Mouse (Mus musculus): ENCODE measurements around the gene Nkain4. TPM values are rescaled to one million over a fixed set of nuclear protein-coding genes. Genes with fewer than 3 reads are reported as not detected.

Gene Nkain4
- polyA plus RNA-seq, 1 experiment from 2014 or later = 109 TPM

- no peak for ATAC-seq (ENCODE audit: borderline replicate concordance, extremely low read depth, low FRiP score, low TSS enrichment)
- no peak overlapping the region for H3K9ac ChIP-seq
- no peaks in the 10 kb centered on the region for H3K27me3 ChIP-seq
- H3K36me3 ChIP-seq = peaks cover 12% of the 10 kb centered on the region; the same call in 1 of the 2 replicates
- no peaks in the 10 kb centered on the region for H3K9me3 ChIP-seq
- H3K4me2 ChIP-seq = no peak overlapping the region
- H3K27ac ChIP-seq = no peak overlapping the region
- no peaks in the 10 kb centered on the region for H3K4me1 ChIP-seq
- no peak overlapping the region for H3K4me3 ChIP-seq
Observed at GRCm38 (mm10) chr2:180940187-180940586, 14.3 kb downstream of the Nkain4 start.

GRCm38 (mm10) chr2:180932418-180932817, 22.1 kb downstream of the Nkain4 start:
- WGBS = 81% methylated on average over 1 of the region's 1 CpGs
- H3K4me3 ChIP-seq = no peak overlapping the region
- H3K9me3 ChIP-seq = no peaks in the 10 kb centered on the region
- ATAC-seq (ENCODE audit: borderline replicate concordance, extremely low read depth, low FRiP score, low TSS enrichment) = 0 out of 2 replicates have a peak, but pooled peaks have one; percentile 15
- no peak overlapping the region for H3K27ac ChIP-seq
- no peaks in the 10 kb centered on the region for H3K4me1 ChIP-seq
- no peaks in the 10 kb centered on the region for H3K27me3 ChIP-seq
- H3K9ac ChIP-seq = no peak overlapping the region
- H3K4me2 ChIP-seq = no peak overlapping the region
- H3K36me3 ChIP-seq = peaks cover 2% of the 10 kb centered on the region; the same call in 1 of the 2 replicates

GRCm38 (mm10) chr2:180928723-180929122, 25.8 kb downstream of the Nkain4 start, which contains the start of gene Birc7:
Gene Birc7, plus strand, starts transcription at chr2:180929023.
- WGBS = 46% methylated on average over 4 of the region's 4 CpGs
- Histone ChIP-seq H3K4me1 (no peaks in the 10 kb centered on the region), H3K4me3 (no peak within 1 kb of the TSS), H3K9ac (no peak within 1 kb of the TSS), H3K9me3 (no peaks in the 10 kb centered on the region), H3K4me2 (no peak within 1 kb of the TSS), H3K36me3 (no peaks in the 10 kb centered on the region; the same call in 1 of the 2 replicates), H3K27ac (no peak within 1 kb of the TSS), H3K27me3 (no peaks in the 10 kb centered on the region)
- no peak for ATAC-seq (ENCODE audit: borderline replicate concordance, extremely low read depth, low FRiP score, low TSS enrichment)

DNA sequence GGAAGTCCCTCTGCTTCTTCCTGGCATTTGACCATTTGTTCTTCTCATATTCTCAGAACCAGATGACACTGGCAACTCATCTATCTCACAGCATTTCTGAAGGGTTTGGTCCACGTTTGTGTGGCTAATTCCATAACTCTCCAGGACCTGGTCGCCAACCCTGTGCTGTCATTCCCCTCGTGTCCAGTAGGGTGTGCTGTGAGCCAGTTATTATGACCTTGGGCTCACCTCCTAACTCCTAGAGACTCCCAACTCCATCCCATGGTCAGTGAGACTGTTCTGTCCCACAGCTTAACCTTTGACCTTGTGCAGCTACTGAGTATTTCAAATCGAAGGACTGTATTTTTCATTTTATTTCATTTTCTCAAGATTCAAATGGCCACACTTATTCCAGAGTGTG, 29.3 kb downstream of the Nkain4 start:
- Histone ChIP-seq H3K27ac (no peak overlapping the region), H3K4me1 (peaks cover 4% of the 10 kb centered on the region; the same call in 1 of the 2 replicates), H3K9ac (no peak overlapping the region), H3K4me2 (no peak overlapping the region), H3K9me3 (no peaks in the 10 kb centered on the region), H3K4me3 (no peak overlapping the region), H3K27me3 (no peaks in the 10 kb centered on the region), H3K36me3 (no peaks in the 10 kb centered on the region)
- ATAC-seq (ENCODE audit: borderline replicate concordance, extremely low read depth, low FRiP score, low TSS enrichment) = no peak
- 3% methylated on average over 4 of the region's 4 CpGs for WGBS

GRCm38 (mm10) chr2:180922739-180923138, 31.8 kb downstream of the Nkain4 start:
- Histone ChIP-seq H3K27ac (no peak overlapping the region), H3K9me3 (no peaks in the 10 kb centered on the region), H3K4me3 (no peak overlapping the region), H3K4me2 (no peak overlapping the region), H3K9ac (no peak overlapping the region), H3K4me1 (peaks cover 11% of the 10 kb centered on the region), H3K27me3 (no peaks in the 10 kb centered on the region), H3K36me3 (peaks cover 9% of the 10 kb centered on the region; the same call in 1 of the 2 replicates)
- WGBS = 84% methylated on average over 6 of the region's 6 CpGs
- ATAC-seq (ENCODE audit: borderline replicate concordance, extremely low read depth, low FRiP score, low TSS enrichment) = no peak

DNA sequence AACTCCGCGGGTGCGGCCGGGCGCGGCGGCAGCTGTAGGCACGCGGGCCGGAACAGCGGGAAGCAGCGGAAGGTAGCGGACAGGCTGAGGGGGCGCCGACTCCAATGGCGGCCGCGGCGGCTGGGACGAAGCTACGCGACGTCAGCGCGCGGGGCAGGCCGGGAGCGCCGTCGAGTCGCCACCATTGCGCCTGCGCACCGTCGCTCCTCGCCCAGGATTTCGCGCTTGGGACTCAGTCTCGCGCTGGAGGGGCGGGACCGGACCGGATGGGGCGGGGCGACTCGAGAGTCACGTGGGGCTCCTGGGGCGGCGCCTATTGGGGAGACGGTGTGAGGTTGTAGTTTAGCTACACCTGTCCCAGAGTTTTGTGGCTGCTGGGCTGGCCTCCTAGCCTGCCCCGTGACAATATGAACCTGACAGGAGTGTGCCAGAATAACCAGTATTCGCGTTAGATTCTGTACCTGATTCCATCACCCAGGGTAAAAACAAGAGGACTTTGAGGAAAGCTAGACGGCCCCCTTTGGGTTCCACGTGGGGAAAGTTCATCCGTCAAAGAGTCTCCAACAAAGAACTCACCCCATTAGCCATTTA, 33.6 kb downstream of the Nkain4 start, which contains the start of gene Ythdf1:
Gene Ythdf1, minus strand, starts transcription at position 140 of the 591 bp plus-strand sequence.
- Histone ChIP-seq H3K9me3 (no peaks in the 10 kb centered on the region), H3K27ac (peak within 1 kb of the TSS; percentile 37; the same call in 1 of the 2 replicates), H3K27me3 (no peaks in the 10 kb centered on the region), H3K4me1 (peaks cover 17% of the 10 kb centered on the region), H3K4me2 (peak within 1 kb of the TSS; percentile 65), H3K4me3 (peak within 1 kb of the TSS; percentile 71), H3K36me3 (peaks cover 24% of the 10 kb centered on the region; the same call in 1 of the 2 replicates), H3K9ac (peak within 1 kb of the TSS; percentile 89)
- under 1% methylated on average over 56 of the region's 56 CpGs for WGBS
- peak; percentile 92 for ATAC-seq (ENCODE audit: borderline replicate concordance, extremely low read depth, low FRiP score, low TSS enrichment)

- Histone ChIP-seq H3K4me2 (peak overlapping the region; percentile 65), H3K36me3 (peaks cover 30% of the 10 kb centered on the region; the same call in 1 of the 2 replicates), H3K27ac (peak overlapping the region; percentile 37; the same call in 1 of the 2 replicates), H3K4me3 (peak overlapping the region; percentile 71), H3K4me1 (peaks cover 18% of the 10 kb centered on the region), H3K9me3 (no peaks in the 10 kb centered on the region), H3K27me3 (no peaks in the 10 kb centered on the region), H3K9ac (peak overlapping the region; percentile 89)
- peak; percentile 1 for ATAC-seq (ENCODE audit: borderline replicate concordance, extremely low read depth, low FRiP score, low TSS enrichment)
- under 1% methylated on average over 61 of the region's 61 CpGs for WGBS
Observed at GRCm38 (mm10) chr2:180919913-180920809, 34.3 kb downstream of the Nkain4 start.

DNA sequence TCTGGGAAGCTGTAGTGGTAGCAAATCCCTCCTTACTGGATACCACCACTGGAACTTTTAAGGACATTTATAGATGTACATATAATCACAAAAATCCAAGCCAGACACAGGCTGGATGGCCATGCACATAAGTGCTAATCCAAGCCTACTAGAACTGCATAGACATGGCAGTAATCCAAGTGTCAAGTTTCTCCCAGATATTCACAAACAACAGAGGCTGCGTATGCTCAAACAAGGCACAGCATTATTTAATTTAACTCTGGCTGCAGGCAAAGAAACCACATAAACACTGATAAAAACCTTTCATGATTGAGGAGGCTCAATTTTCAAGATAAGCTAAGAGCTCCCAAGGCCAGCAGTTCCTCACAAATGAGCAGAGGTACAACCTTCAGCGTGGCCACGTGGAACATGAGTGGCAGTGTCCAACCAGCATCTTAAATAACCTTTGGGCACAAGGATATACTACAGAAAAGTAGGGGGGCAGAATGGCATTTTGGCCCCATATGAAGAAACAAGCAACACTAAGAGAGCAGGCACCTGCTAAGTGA, 38.5 kb downstream of the Nkain4 start:
- Histone ChIP-seq H3K27ac (no peak overlapping the region), H3K4me2 (no peak overlapping the region), H3K4me3 (no peak overlapping the region), H3K27me3 (no peaks in the 10 kb centered on the region), H3K9ac (no peak overlapping the region), H3K9me3 (no peaks in the 10 kb centered on the region), H3K36me3 (peaks cover 68% of the 10 kb centered on the region), H3K4me1 (peaks cover 14% of the 10 kb centered on the region)
- WGBS = 50% methylated on average over 3 of the region's 3 CpGs
- no peak for ATAC-seq (ENCODE audit: borderline replicate concordance, extremely low read depth, low FRiP score, low TSS enrichment)

GRCm38 (mm10) chr2:180910928-180911327, 43.6 kb downstream of the Nkain4 start:
- WGBS = 84% methylated on average over 12 of the region's 12 CpGs

DNA sequence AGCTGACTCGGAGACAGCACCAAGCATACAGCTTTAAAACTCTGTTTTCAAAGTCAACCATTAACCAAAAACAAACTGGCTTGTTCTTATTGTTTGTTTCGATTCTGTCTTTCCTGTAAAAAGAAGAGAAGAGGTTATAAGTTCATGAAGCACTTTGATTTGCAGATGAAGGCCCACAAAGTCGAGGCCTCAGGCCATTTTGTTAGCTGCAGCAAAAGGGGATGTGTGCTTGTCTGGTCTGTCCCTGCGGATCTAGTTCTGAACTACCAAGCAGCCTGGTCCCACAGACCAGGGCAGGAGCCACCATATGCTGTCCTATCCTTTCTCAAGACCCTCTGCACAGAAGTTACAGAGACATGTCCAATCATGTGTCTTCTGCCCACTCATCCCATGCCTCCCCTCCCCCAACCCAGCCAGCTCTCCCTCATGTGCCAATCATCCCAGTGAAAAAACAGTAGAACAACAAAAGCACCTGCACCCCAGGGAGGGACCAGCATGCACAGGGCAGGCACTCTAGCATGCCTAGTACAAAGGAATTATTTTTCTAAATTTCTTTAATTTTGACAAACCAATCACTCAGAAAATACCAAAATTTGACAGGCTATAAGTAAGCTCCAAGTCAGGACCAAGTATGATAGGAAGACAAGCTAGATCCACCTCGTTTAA, 48.8 kb downstream of the Nkain4 start:
- WGBS = 66% methylated on average over 5 of the region's 5 CpGs
- H3K9me3 ChIP-seq = no peaks in the 10 kb centered on the region
- H3K4me2 ChIP-seq = no peak overlapping the region
- no peak overlapping the region for H3K4me3 ChIP-seq
- H3K9ac ChIP-seq = no peak overlapping the region
- H3K36me3 ChIP-seq = peaks cover 55% of the 10 kb centered on the region
- no peak overlapping the region for H3K27ac ChIP-seq
- no peaks in the 10 kb centered on the region for H3K27me3 ChIP-seq
- no peak for ATAC-seq (ENCODE audit: borderline replicate concordance, extremely low read depth, low FRiP score, low TSS enrichment)
- no peaks in the 10 kb centered on the region for H3K4me1 ChIP-seq

More at GRCm38 (mm10) chr2:180910928-180911327, 43.6 kb downstream of the Nkain4 start:
- Histone ChIP-seq H3K27me3 (no peaks in the 10 kb centered on the region), H3K27ac (no peak overlapping the region), H3K9ac (no peak overlapping the region), H3K4me2 (no peak overlapping the region), H3K4me3 (no peak overlapping the region), H3K36me3 (peaks cover 83% of the 10 kb centered on the region), H3K4me1 (peaks cover 2% of the 10 kb centered on the region; the same call in 1 of the 2 replicates), H3K9me3 (no peaks in the 10 kb centered on the region)
- ATAC-seq (ENCODE audit: borderline replicate concordance, extremely low read depth, low FRiP score, low TSS enrichment) = no peak

DNA sequence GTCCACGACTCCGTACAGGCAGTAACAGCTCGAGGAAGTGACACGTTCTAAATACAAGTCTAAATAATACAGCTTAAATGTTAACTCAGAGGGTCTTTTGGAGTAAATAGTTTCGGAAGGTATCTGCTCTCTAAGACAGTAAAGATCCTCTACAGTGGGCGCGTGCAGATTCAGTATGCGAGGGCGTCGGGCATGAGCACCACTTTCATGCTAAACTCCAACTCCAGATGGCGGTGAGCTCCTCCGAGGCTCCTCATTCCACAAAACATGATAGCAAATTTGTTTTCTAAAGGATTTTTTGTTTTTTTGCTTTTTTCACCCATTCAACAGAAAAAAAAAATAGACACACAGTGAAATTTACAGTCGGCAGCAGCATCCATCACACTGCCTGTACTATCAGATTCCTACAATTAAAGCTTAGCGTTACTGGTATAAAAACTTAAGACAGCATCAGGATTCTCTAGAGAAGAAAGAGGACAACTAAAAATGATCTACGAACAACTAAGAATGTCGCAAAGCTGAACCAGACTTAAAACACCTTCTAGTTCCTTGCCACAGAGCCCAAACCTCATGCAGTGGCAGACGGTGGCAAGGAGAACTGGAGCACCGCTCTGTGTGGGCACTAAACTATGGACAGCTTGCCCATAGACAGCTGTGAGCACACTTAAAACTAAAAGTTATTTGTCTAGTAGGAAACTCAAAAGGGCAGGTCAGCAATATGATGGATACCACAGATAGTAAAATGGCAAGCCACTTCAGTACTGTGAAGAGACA, 49.9 kb downstream of the Nkain4 start:
- H3K9me3 ChIP-seq = no peaks in the 10 kb centered on the region
- no peak overlapping the region for H3K4me3 ChIP-seq
- H3K27me3 ChIP-seq = no peaks in the 10 kb centered on the region
- H3K9ac ChIP-seq = no peak overlapping the region
- H3K4me2 ChIP-seq = no peak overlapping the region
- 91% methylated on average over 18 of the region's 18 CpGs for WGBS
- no peak overlapping the region for H3K27ac ChIP-seq
- ATAC-seq (ENCODE audit: borderline replicate concordance, extremely low read depth, low FRiP score, low TSS enrichment) = no peak
- H3K4me1 ChIP-seq = no peaks in the 10 kb centered on the region
- H3K36me3 ChIP-seq = peaks cover 44% of the 10 kb centered on the region

All from lung, embryonic 15.5 days (tissue).